Mouse (Mus musculus) Patski (cell line): ENCODE data around the gene Kctd13. TPM values are rescaled to one million over a fixed set of nuclear protein-coding genes. Genes with fewer than 3 reads are reported as not detected.
A peak's percentile ranks its signal among the peaks of the same experiment; 100 is the strongest.
"Not testable (repeated sequence)": the region's sequence is repeated elsewhere in the genome, so short reads cannot be mapped to it uniquely, and the experiment has no call there.

ENCODE experiments used
- ATAC-seq: fragments of 100-300 bp; one replicate; pipeline ENCODE4 v1.8.0; 2021
- CTCF ChIA-PET: fragments of 350-600 bp; sonication (Branson Sonifier 250); formaldehyde crosslinking; loops from one replicate; lab custom pipeline; 2022; ENCODE audit warnings: inconsistent platforms; lab: Charles Lee
- POLR2A ChIA-PET: fragments of 350-600 bp; sonication (Branson Sonifier 250); formaldehyde crosslinking; loops from one replicate; lab custom pipeline; 2022; ENCODE audit warnings: antibody characterized with exemption, inconsistent platforms; lab: Charles Lee
- DNase-seq: peaks from one replicate; pipeline ENCODE4 v3.0.0-alpha.2; 2011; ENCODE audit warnings: low read depth, low spot score
- H3K27me3 ChIP-seq: fragments of 371-371 bp; one replicate; pipeline ENCODE4 v1.5.1; 2021
- CTCF ChIP-seq: fragments of 100-300 bp; IDR thresholded peaks from one replicate; pipeline ENCODE4 v1.5.1; 2021
- in situ Hi-C: fragments of 300-500 bp; cut with MboI; formaldehyde crosslinking; loops from 3 replicates; pipeline ENCODE4 v1.11.1; 2018; ENCODE audit warnings: low pct_unique_long_range_greater_than_20kb, mixed read lengths
- polyA plus RNA-seq: library from polyadenylated mRNA; unstranded; gene quantifications from one replicate; pipeline ENCODE4 v1.2.3, GENCODE M21; 2021

Kctd13 gene
- 14.0 TPM for polyA plus RNA-seq

DNA sequence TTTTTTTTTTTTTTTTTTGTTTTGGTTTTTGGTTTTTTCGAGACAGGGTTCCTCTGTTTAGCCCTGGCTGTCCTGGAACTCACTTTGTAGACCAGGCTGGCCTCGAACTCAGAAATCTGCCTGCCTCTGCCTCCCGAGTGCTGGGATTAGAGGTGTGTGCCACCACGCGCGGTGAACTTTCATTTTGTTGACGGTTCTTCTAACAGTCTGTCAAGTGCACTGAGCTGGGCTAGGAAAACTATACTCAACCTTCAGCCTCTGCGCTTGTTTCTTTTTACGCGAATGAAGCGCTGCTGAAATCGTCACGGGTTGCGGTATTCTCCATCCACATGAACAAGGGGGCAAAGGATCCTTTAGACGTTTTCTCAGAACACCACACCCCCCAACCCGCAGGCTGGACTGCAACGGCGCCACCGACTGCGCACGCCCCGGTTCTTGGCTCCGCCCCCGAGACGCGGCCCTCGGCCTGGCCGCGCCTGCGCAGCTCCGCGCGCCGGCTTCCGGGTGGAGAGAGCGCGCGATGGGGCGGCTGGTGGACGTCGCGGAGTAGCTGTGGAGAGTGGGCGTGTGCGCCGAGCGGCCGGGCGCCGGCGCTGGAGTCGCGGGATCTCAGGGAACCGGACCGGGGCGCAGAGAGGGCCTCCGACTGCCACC is at the start of gene Kctd13:
Kctd13 (plus strand) TSS at position 496 of the 654 bp plus-strand sequence.
- in situ Hi-C loops: no loop called here
- peak; percentile 78 for ATAC-seq
- DNase-seq: peak; percentile 30
- no peak for TF ChIP-seq CTCF
- no peaks in the 10 kb centered on the region for H3K27me3 ChIP-seq
- POLR2A ChIA-PET: interaction anchor here (0.6 to 0.7 kb wide), 2 partner anchors 29 to 188 kb away, joined by 4 to 5 read pairs; no protein-coding TSS in a partner anchor
- CTCF ChIA-PET: interaction anchor here (0.9 kb wide), 1 partner anchor 10 kb away, joined by 3 read pairs; no protein-coding TSS in a partner anchor

DNA sequence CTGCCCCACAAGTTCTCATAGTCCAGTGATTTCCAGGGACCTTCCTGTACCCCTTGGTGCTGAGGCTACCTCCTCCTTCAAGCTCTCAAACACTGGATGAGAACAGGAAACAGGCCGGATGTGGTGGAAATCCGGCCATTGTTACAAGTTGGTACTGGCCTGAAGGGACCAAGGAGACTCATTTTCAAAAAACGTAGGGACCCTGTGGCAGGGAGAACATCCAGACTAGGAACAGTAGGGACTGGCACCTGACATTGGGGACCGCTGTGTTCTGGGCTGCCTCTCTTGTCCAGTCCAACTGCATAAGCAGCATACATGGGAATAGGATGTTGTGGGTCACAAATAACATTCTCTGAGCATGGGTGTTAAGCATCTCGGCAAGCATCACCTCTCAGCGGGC is 47.6 kb upstream of the Kctd13 start:
- ChIA-PET CTCF (no interaction called here), POLR2A (interaction anchor here (0.5 to 1.4 kb wide), 3 partner anchors 10 to 214 kb away, joined by 3 to 4 read pairs (median 3); no protein-coding TSS in a partner anchor)
- no peak for TF ChIP-seq CTCF
- DNase-seq (no peak), ATAC-seq (no peak)
- in situ Hi-C loops: no loop called here
- H3K27me3 ChIP-seq: no peaks in the 10 kb centered on the region

DNA sequence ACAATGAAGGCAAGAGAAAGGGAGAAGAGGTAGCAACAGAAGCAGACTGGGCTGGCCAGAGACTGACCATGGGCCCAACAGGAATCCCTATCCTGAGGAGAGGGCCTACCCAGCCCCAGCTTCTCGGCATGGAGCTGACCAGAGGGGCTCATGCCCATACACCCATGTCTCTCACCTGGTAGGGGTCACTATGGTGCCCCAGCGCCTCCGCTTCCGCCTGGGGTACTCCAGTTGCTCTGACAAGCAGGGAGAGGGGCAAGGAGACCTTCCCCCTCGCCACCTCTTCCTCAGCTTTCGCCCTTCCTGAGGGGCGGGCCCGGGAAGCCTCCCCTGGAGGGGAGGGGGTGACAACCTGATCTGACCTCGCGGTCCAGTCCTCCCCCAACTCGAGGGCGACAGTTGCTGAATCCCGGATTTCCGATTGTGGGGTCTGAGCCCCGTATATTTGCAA is 44.9 kb upstream of the Kctd13 start:
- CTCF ChIA-PET: interaction anchor here (1.5 kb wide), 1 partner anchor 17 kb away, joined by 3 read pairs; no protein-coding TSS in a partner anchor
- POLR2A ChIA-PET: interaction anchor here (1.6 to 2.3 kb wide), 3 partner anchors 10 to 22 kb away, joined by 5 to 8 read pairs (median 7); partner anchors contain the start of genes Hirip3 and Ino80e
- no peak for TF ChIP-seq CTCF
- DNase-seq (no peak), ATAC-seq (no peak)
- no peaks in the 10 kb centered on the region for H3K27me3 ChIP-seq
- in situ Hi-C loops: no loop called here

DNA sequence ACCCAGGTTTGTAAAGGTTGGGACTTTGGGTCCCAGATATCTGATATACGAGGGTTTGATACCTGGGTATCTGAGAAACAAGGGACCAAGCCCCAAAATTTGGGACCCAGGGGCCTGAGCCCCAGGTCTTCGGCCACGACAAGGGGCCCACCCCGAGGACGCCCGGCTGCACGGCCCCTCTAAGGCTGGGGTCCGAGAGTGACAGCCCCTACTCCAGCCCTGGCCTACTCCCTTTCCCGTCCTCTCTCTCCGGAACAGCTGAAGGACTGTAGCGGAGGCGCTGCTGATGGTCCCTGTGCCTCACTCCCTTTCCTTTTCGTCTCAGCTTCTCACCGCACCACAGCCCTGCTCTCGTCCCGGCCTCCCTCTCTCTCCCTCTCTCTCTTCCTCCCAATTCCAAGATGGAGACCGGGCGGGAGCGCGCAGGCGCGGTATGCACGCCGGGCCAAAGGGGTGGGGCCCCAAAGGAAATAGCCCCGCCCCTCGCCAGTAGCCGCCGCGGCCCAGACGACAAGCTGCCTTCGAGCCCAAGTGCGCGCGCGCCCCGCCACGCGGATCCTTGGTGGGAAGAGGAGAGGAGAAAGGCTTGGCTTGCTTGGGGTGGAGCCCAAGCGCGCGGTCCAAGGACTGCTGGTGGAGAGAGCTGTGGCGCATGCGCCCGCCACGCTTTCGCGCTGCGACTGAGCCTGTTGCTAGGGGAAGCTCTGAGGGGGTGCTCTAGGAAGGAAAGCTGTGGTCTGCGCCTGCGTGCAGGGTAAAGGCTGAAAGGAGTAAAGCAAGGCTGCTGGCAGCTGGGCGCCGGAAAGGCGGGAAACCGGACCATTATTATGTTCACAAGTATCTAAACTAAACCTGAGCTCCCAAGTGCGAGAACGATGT is 44.2 kb upstream of the Kctd13 start, which contains the start of gene Taok2:
Taok2 (minus strand) TSS at position 418 of the 879 bp plus-strand sequence.
- DNase-seq (peak; percentile 84), ATAC-seq (peak; percentile 93)
- no peaks in the 10 kb centered on the region for H3K27me3 ChIP-seq
- CTCF ChIA-PET: interaction anchor here (0.9 to 1.5 kb wide), 2 partner anchors 10 to 18 kb away, joined by 3 read pairs; no protein-coding TSS in a partner anchor
- no peak for TF ChIP-seq CTCF
- in situ Hi-C loops: no loop called here
- POLR2A ChIA-PET: interaction anchor here (0.8 to 2.3 kb wide), 5 partner anchors 11 to 336 kb away, joined by 4 to 8 read pairs (median 5); partner anchors contain the start of genes Hirip3 and Ino80e

DNA sequence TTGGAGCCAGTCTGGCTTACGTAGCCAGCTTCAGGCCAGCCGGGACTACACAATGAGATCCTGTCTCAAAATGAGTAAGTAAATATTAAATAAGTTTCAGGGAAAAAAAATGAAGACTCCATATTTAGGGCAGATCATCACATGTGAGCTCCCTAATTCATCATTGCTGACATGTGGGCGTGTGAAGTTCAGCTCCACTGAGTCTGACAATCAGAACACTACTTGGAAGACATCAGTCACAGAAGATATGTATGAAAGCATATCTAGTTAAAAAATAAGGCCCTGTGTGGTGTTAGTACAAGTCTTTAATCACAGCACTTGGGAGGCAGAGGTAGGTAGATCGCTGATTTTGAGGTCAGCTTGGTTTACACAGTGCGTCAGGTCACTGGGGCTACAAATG is 41.4 kb upstream of the Kctd13 start:
- TF ChIP-seq CTCF: no peak
- ChIA-PET POLR2A (no interaction called here), CTCF (no interaction called here)
- H3K27me3 ChIP-seq: no peaks in the 10 kb centered on the region
- DNase-seq: no peak
- in situ Hi-C loops: no loop called here
- no peak for ATAC-seq

DNA sequence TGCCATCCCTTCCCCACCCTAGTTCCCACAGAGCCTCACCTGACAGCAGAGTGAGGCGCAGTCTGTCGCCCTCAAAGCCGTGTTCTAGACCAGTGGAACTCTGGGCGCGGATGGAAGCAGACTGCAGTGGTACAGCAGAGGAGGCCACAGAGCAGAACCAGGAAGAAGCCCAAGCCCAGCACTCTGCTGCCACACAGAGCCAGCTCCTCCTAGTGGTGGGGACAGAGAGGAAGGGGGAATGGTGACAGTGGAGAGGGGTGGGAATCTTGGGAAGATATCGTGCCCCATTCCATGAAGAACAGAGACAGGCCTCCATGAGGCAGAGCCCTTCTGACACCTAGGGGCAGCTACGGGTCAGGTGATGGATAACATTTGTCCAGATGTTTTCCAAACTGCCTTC is 39.8 kb upstream of the Kctd13 start:
- ChIA-PET POLR2A (no interaction called here), CTCF (interaction anchor here (1.0 kb wide), 1 partner anchor 51 kb away, joined by 3 read pairs; no protein-coding TSS in a partner anchor)
- no peak for TF ChIP-seq CTCF
- in situ Hi-C loops: no loop called here
- ATAC-seq (no peak), DNase-seq (no peak)
- H3K27me3 ChIP-seq: no peaks in the 10 kb centered on the region

DNA sequence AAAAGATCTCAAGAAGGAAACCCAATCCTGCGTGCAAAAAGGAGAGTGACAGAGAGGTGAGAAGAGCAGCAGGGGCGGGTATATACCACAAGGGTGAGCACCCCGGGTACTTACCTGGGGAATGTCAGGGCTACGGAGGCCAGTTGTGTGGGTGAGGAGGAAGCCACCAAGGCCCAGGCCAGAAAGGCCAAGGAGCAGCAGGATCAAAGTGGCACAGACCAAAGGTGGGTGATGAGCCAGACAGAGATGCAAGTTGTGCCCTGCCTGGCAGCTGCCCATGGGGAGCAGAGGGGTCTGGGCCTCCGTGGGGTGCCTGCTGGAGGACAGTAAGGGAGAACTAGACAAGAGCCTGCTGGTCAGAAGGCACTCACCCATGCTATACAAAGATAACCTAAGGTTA is 31.8 kb upstream of the Kctd13 start:
- TF ChIP-seq CTCF: no peak
- in situ Hi-C loops: no loop called here
- DNase-seq (no peak), ATAC-seq (no peak)
- no peaks in the 10 kb centered on the region for H3K27me3 ChIP-seq
- ChIA-PET POLR2A (interaction anchor here (1.0 to 1.5 kb wide), 2 partner anchors 12 to 16 kb away, joined by 3 to 7 read pairs; partner anchors contain the start of gene Taok2), CTCF (no interaction called here)

DNA sequence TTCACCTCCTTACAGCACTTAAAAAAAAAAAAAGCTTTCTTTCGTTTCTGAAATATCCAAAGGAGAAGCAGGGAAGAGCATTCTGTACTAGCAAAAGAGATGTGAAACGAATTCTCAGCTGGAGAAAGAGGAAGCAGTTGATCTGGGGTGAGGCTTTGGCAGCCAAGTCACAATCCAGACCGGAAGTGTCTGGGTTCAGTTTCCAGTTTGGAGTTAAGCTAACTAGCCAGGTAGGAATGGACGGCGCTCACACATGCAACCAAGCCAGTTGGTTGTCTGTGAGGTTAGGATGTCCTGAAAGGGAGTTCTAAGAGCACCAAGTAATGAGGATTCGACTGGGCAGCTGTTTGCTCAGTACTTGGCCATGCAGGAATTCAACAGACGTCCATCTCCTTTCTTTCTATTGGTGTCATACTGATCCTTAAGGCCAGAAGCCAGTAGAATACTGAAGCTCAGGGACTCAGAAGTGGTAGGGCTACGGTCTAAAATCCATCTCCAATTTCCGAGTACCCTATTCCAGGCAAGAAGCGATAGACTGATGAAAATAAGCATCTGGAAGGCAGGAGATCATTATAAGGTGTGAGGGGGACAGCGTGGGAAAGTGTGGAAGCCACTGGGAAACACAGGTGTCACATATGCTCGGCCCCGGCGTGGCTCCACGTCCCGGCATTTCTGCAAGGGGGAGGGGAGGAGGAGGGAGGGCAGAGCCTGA is 31.1 kb upstream of the Kctd13 start:
- DNase-seq: no peak
- CTCF ChIA-PET: no interaction called here
- no peak for ATAC-seq

DNA sequence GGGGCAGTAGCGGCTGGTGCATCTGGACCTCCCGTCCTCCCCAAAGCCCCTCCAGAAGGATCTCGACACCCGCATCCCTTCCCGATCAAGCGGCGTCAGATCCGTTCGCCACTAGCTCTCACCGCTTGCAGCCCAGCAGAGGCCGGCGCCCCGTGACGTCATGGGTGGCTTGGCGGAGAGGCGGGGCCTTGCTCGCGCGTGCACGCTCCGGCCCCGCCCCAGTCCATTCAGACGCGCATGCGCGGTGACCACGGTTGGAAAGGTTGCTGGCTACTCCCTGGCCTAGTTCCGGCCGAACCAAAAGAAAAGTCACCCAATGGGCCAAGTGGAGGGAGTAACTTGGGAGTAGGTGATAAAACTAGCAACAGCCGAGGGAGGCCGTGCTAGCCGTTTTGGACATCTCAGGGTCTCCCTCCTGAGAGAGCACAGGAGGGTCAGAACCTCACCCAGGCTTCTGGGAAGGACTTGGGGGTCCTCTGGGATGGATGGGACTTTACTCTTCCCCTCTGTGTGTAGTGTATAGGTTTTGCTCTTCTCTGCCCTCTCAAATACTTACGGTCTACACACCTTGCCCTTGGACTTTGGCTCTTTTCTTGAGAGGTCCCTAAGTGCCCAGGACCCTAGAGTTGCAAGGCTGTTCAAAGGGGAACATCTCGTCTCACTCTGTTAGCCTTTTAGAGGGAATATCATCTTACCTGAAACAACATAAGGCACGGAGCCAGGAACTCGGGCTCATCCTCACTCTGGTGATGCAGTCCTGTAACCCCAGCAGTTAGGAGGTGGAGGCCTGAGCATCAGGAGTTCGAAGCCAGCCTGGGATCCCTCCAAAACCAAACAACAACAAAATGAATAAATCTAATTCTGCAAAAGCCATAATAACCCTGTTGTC is 30.3 kb upstream of the Kctd13 start:
- TF ChIP-seq CTCF: no peak
- H3K27me3 ChIP-seq: no peaks in the 10 kb centered on the region
- ChIA-PET POLR2A (interaction anchor here (0.6 to 1.5 kb wide), 2 partner anchors 13 to 422 kb away, joined by 3 to 7 read pairs; partner anchors contain the start of gene Taok2), CTCF (no interaction called here)
- in situ Hi-C loops: no loop called here
- ATAC-seq (peak; percentile 85), DNase-seq (peak; percentile 61)

More for the DNA sequence above, 31.1 kb upstream of the Kctd13 start:
- H3K27me3 ChIP-seq: no peaks in the 10 kb centered on the region
- POLR2A ChIA-PET: interaction anchor here (0.6 to 1.5 kb wide), 5 partner anchors 13 to 33 kb away, joined by 3 to 7 read pairs (median 3); partner anchors contain the start of gene Taok2
- TF ChIP-seq CTCF: no peak
- in situ Hi-C loops: no loop called here

DNA sequence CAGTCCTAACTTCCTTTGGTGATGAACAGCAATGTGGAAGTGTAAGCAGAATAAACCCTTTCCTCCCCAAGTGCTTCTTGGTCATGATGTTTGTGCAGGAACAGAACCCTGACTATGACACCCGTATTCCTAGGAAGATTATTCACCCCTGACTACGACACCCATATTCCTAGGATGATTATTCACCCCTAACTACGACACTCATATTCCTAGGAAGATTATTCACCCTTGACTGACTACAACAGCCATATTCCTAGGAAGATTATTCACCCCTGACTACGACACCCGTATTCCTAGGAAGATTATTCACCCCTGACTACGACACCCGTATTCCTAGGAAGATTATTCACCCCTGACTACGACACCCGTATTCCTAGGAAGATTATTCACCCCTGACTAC is 28.9 kb upstream of the Kctd13 start:
- in situ Hi-C loops, CTCF ChIA-PET, DNase-seq, H3K27me3 ChIP-seq, ATAC-seq: not testable (repeated sequence)
- POLR2A ChIA-PET: interaction anchor here (0.7 kb wide), 1 partner anchor 29 kb away, joined by 4 read pairs; the partner anchor contains the start of gene Kctd13
